Mouse (Mus musculus) c-Kit-negative CD71-positive TER-119-positive erythroid progenitor cells, embryonic 14.5 days (primary cell): ENCODE data around the gene Snap29.
A peak's percentile ranks its signal among the peaks of the same experiment; 100 is the strongest.

Experiments
- DNase-seq: peaks from one replicate; pipeline ENCODE4 v3.0.0-alpha.2; 2013; ENCODE audit warnings: low read depth, low spot score

Gene Snap29

GRCm38 (mm10) chr16:17405736-17406443 lies at the start of gene Snap29, which contains the start of gene Pi4ka:
Snap29 (plus strand) TSS chr16:17405986.
Pi4ka (minus strand) TSS chr16:17406314.
- DNase-seq, result peak; percentile 98

GRCm38 (mm10) chr16:17356031-17356430 lies 49.8 kb upstream of the Snap29 start:
- no peak for DNase-seq

- no peak for DNase-seq
Observed at GRCm38 (mm10) chr16:17358787-17359186, 47.0 kb upstream of the Snap29 start.

- DNase-seq, result no peak
Observed at GRCm38 (mm10) chr16:17382306-17382705, 23.5 kb upstream of the Snap29 start.

GRCm38 (mm10) chr16:17383594-17384326 lies 22.0 kb upstream of the Snap29 start:
- DNase-seq, result no peak

GRCm38 (mm10) chr16:17392784-17393183 lies 13.0 kb upstream of the Snap29 start:
- DNase-seq, result no peak

- peak; percentile 60 for DNase-seq
Observed at GRCm38 (mm10) chr16:17402855-17403254, 2.9 kb upstream of the Snap29 start.

GRCm38 (mm10) chr16:17405271-17405696 lies 502 bp upstream of the Snap29 start:
- DNase-seq, result peak; percentile 29

GRCm38 (mm10) chr16:17406512-17407231 lies 886 bp downstream of the Snap29 start:
- no peak for DNase-seq

- no peak for DNase-seq
Observed at GRCm38 (mm10) chr16:17409046-17409445, 3.3 kb downstream of the Snap29 start.

- DNase-seq, result no peak
Observed at GRCm38 (mm10) chr16:17410209-17410608, 4.4 kb downstream of the Snap29 start.

GRCm38 (mm10) chr16:17423021-17423420 lies 17.2 kb downstream of the Snap29 start:
- DNase-seq, result no peak

- no peak for DNase-seq
Observed at GRCm38 (mm10) chr16:17432576-17432975, 26.8 kb downstream of the Snap29 start.

- peak; percentile 96 for DNase-seq
Observed at GRCm38 (mm10) chr16:17451541-17452372, 46.0 kb downstream of the Snap29 start, which contains the start of gene Crkl. Crkl (plus strand) TSS chr16:17451987.

GRCm38 (mm10) chr16:17452373-17452715 lies 46.6 kb downstream of the Snap29 start:
- DNase-seq, result peak; percentile 50

- DNase-seq, result no peak
Observed at GRCm38 (mm10) chr16:17456901-17457300, 51.1 kb downstream of the Snap29 start.

- DNase-seq, result no peak
Observed at GRCm38 (mm10) chr16:17460254-17460653, 54.5 kb downstream of the Snap29 start.

- no peak for DNase-seq
Observed at GRCm38 (mm10) chr16:17461596-17461995, 55.8 kb downstream of the Snap29 start.

GRCm38 (mm10) chr16:17463184-17463583 lies 57.4 kb downstream of the Snap29 start:
- no peak for DNase-seq

- DNase-seq, result no peak
Observed at GRCm38 (mm10) chr16:17466875-17467663, 61.3 kb downstream of the Snap29 start.

GRCm38 (mm10) chr16:17472498-17472897 lies 66.7 kb downstream of the Snap29 start:
- DNase-seq, result no peak
